Mouse (Mus musculus) stomach, embryonic 14.5 days (tissue): ENCODE data around the gene Gm38393. TPM values are rescaled to one million over a fixed set of nuclear protein-coding genes. Genes with fewer than 3 reads are reported as not detected.

ENCODE experiments used
- ATAC-seq: fragments of 200-750 bp; cut with Nextera tagmentation; 2 replicates; pipeline ENCODE4 v1.8.0; 2017; ENCODE audit warnings: low read depth, moderate TSS enrichment; ENCODE audit not compliant: insufficient number of reproducible peaks, insufficient read depth, low FRiP score
- H3K27ac ChIP-seq: fragments of 300-500 bp; sonication (generic); 2 replicates; pipeline ENCODE4 v1.5.1; 2014; ENCODE audit warnings: mild to moderate bottlenecking, low read length, moderate library complexity, mixed read lengths
- H3K27me3 ChIP-seq: fragments of 300-500 bp; sonication (generic); 2 replicates; pipeline ENCODE4 v1.6.1; 2014; ENCODE audit warnings: low read length, control low read depth, mixed read lengths; ENCODE audit not compliant: control insufficient read depth, insufficient read depth
- H3K36me3 ChIP-seq: fragments of 300-500 bp; sonication (generic); 2 replicates; pipeline ENCODE4 v1.6.1; 2014; ENCODE audit warnings: mild to moderate bottlenecking, control low read depth, low read length, moderate library complexity, mixed read lengths; ENCODE audit not compliant: control insufficient read depth, insufficient read depth
- H3K4me1 ChIP-seq: fragments of 300-500 bp; sonication (generic); 2 replicates; pipeline ENCODE4 v1.6.1; 2014; ENCODE audit warnings: low read length, control low read depth, mixed read lengths; ENCODE audit not compliant: control insufficient read depth, insufficient read depth
- H3K4me2 ChIP-seq: fragments of 300-500 bp; sonication (generic); replicated peaks from 2 replicates; pipeline ENCODE4 v1.6.1; 2014; ENCODE audit warnings: low read depth, low read length, control low read depth
- H3K4me3 ChIP-seq: fragments of 300-500 bp; sonication (generic); 2 replicates; pipeline ENCODE4 v1.5.1; 2014; ENCODE audit warnings: low read depth, low read length, control low read depth
- H3K9ac ChIP-seq: fragments of 300-500 bp; sonication (generic); replicated peaks from 2 replicates; pipeline ENCODE4 v1.6.1; 2014; ENCODE audit warnings: low read depth, mild to moderate bottlenecking, control low read depth, low read length, moderate library complexity, mixed read lengths
- H3K9me3 ChIP-seq: fragments of 300-500 bp; sonication (generic); 2 replicates; pipeline ENCODE4 v1.6.1; 2016; ENCODE audit warnings: low read depth, low read length, control low read depth; ENCODE audit not compliant: control insufficient read depth
- WGBS: fragments of 180-500 bp; shearing (Covaris S2); extraction: QIAGEN DNeasy Blood & Tissue Kit; methylation state at CpG from one replicate; pipeline ENCODE4 v1.1.7; 2014; 5-methylcytosine and 5-hydroxymethylcytosine counted together
- polyA plus RNA-seq: library from polyadenylated mRNA; unstranded; fragments of >200 nt; fragmentation: Nextera tagmentation; extraction: Ambion mirVana; gene quantifications from 2 replicates; pipeline ENCODE4 v1.2.1, GENCODE M21; 2014

The Gm38393 gene
- polyA plus RNA-seq: 1.4 and 1.8 TPM in 2 replicates

- Histone ChIP-seq H3K9me3 (peaks cover 18% of the 10 kb centered on the region), H3K4me2 (peak within 1 kb of the TSS; percentile 47), H3K27me3 (no peaks in the 10 kb centered on the region), H3K9ac (peak within 1 kb of the TSS; percentile 50; the same call in 1 of the 2 replicates), H3K4me1 (no peaks in the 10 kb centered on the region), H3K36me3 (no peaks in the 10 kb centered on the region), H3K27ac (peak within 1 kb of the TSS; percentile 21; the same call in 1 of the 2 replicates), H3K4me3 (peak within 1 kb of the TSS; percentile 47)
- WGBS: 49% methylated on average over 30 of the region's 30 CpGs
- ATAC-seq: peak; percentile 62; the same call in 1 of the 2 replicates
Observed at GRCm38 (mm10) chr7:60004606-60005330, at the start of gene Gm38393, which contains the start of gene Snurf. Gene Gm38393 (minus strand): TSS chr7:60005064. Gene Snurf (minus strand): TSS chr7:60005049.

- Histone ChIP-seq H3K27ac (no peak overlapping the region), H3K4me2 (no peak overlapping the region), H3K36me3 (no peaks in the 10 kb centered on the region), H3K27me3 (no peaks in the 10 kb centered on the region), H3K4me1 (no peaks in the 10 kb centered on the region), H3K4me3 (no peak overlapping the region), H3K9ac (no peak overlapping the region), H3K9me3 (no peaks in the 10 kb centered on the region)
- ATAC-seq: no peak
- WGBS: 62% methylated on average over 6 of the region's 6 CpGs
Observed at GRCm38 (mm10) chr7:60047481-60048201, 42.8 kb upstream of the Gm38393 start.

- no peaks in the 10 kb centered on the region for H3K36me3 ChIP-seq
- no peak overlapping the region for H3K27ac ChIP-seq
- ATAC-seq: no peak
- H3K27me3 ChIP-seq: no peaks in the 10 kb centered on the region
- no peak overlapping the region for H3K4me3 ChIP-seq
- no peaks in the 10 kb centered on the region for H3K9me3 ChIP-seq
- H3K9ac ChIP-seq: no peak overlapping the region
- H3K4me2 ChIP-seq: no peak overlapping the region
- no peaks in the 10 kb centered on the region for H3K4me1 ChIP-seq
- 76% methylated on average over 3 of the region's 3 CpGs for WGBS
Observed at GRCm38 (mm10) chr7:60013186-60013585, 8.3 kb upstream of the Gm38393 start.

GRCm38 (mm10) chr7:60007727-60008360, 3.0 kb upstream of the Gm38393 start:
- H3K4me1 ChIP-seq: no peaks in the 10 kb centered on the region
- WGBS: 44% methylated on average over 3 of the region's 3 CpGs
- no peak for ATAC-seq
- no peak overlapping the region for H3K9ac ChIP-seq
- H3K4me2 ChIP-seq: no peak overlapping the region
- H3K27me3 ChIP-seq: no peaks in the 10 kb centered on the region
- H3K27ac ChIP-seq: no peak overlapping the region
- H3K36me3 ChIP-seq: no peaks in the 10 kb centered on the region
- H3K9me3 ChIP-seq: peaks cover 17% of the 10 kb centered on the region
- no peak overlapping the region for H3K4me3 ChIP-seq

- H3K9me3 ChIP-seq: peaks cover 18% of the 10 kb centered on the region
- H3K4me3 ChIP-seq: no peak overlapping the region
- 67% methylated on average over 2 of the region's 2 CpGs for WGBS
- no peak overlapping the region for H3K27ac ChIP-seq
- no peaks in the 10 kb centered on the region for H3K4me1 ChIP-seq
- no peak for ATAC-seq
- no peaks in the 10 kb centered on the region for H3K27me3 ChIP-seq
- H3K4me2 ChIP-seq: no peak overlapping the region
- no peaks in the 10 kb centered on the region for H3K36me3 ChIP-seq
- no peak overlapping the region for H3K9ac ChIP-seq
Observed at GRCm38 (mm10) chr7:60006262-60006661, 1.4 kb upstream of the Gm38393 start.

- H3K4me1 ChIP-seq: no peaks in the 10 kb centered on the region
- WGBS: 53% methylated on average over 22 of the region's 22 CpGs
- peaks cover 18% of the 10 kb centered on the region for H3K9me3 ChIP-seq
- peak; percentile 76 for ATAC-seq
- H3K36me3 ChIP-seq: no peaks in the 10 kb centered on the region
- peak overlapping the region; percentile 47 for H3K4me3 ChIP-seq
- peak overlapping the region; percentile 50; the same call in 1 of the 2 replicates for H3K9ac ChIP-seq
- no peaks in the 10 kb centered on the region for H3K27me3 ChIP-seq
- no peak overlapping the region; the same call in 1 of the 2 replicates for H3K27ac ChIP-seq
- H3K4me2 ChIP-seq: peak overlapping the region; percentile 47
Observed at GRCm38 (mm10) chr7:60003921-60004605, 801 bp downstream of the Gm38393 start.

GRCm38 (mm10) chr7:60003006-60003865, 1.6 kb downstream of the Gm38393 start:
- no peaks in the 10 kb centered on the region for H3K4me1 ChIP-seq
- H3K4me3 ChIP-seq: peak overlapping the region; percentile 47
- ATAC-seq: 0 out of 2 replicates have a peak, but pooled peaks have one; percentile 30
- WGBS: 53% methylated on average over 12 of the region's 12 CpGs
- peak overlapping the region; percentile 47 for H3K4me2 ChIP-seq
- H3K9me3 ChIP-seq: peaks cover 18% of the 10 kb centered on the region
- H3K36me3 ChIP-seq: no peaks in the 10 kb centered on the region
- no peaks in the 10 kb centered on the region for H3K27me3 ChIP-seq
- no peak overlapping the region for H3K27ac ChIP-seq
- no peak overlapping the region for H3K9ac ChIP-seq
